Mouse (Mus musculus) spleen, adult 12 weeks (tissue): ENCODE results near the gene Nup214.
A peak's percentile ranks its signal among the peaks of the same experiment; 100 is the strongest.

Experiments
- DNase-seq: peaks from one replicate; pipeline ENCODE4 v3.0.0; 2022; ENCODE audit warnings: low spot score

Nup214 gene

DNA sequence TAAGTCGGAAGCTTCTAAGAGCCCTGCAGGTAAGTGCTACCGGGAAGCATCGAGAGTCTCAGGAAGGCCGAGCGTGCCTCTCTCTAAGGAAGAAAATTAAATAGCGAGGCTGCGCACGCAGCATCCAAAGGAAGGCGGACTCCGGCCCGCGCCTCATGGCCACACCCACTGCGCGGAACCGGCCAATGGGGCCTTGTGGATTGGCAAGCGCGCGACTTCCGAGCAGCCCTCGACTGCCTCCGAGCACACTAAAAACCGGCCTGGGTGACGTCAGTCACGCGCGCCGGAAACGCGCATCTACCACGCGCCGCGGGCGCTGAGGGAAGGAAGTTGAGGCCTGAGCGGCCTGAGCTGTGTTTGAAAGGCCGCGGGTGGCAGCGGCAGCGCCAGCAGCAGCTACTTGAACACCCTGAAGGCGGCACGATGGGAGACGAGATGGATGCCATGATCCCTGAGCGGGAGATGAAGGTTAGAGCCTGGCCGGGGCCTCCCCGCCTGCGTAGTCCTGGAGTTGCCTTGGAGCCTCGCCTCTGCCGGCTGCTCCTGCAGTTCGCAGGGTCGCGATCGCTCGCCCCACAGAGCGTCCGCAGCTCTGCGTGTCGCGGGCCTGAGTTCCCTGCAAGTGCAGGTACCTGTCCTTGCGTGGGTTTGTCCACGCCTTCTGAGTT is at the start of gene Nup214:
Gene Nup214 (plus strand): TSS at position 296 of the 668 bp plus-strand sequence.
- DNase-seq, result peak; percentile 100

DNA sequence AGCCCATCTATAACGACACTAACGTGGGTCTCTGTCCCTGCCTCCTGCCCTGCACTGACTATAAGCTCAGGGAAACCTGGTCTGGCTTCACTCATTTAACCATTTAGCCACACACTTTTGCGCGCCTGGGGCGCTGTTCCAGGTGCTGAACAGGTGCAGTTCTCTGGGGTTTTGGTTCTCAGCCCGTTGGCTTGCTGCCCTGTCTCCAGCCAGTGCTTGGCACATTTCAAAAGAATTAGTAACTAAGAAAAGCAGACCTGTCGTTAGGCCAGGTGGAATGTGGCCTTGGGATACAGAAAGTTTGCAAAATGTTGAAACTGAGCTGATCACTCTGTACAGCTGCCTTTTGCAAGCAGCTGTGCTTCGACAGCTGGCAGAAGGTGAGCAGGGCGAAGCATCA is 49.4 kb upstream of the Nup214 start:
- no peak for DNase-seq

- DNase-seq, result no peak
Measured at GRCm38 (mm10) chr2:31925936-31926335, 48.3 kb upstream of the Nup214 start.

- no peak for DNase-seq
Measured at GRCm38 (mm10) chr2:31929664-31930063, 44.6 kb upstream of the Nup214 start.

GRCm38 (mm10) chr2:31934551-31934950 is 39.7 kb upstream of the Nup214 start:
- DNase-seq, result no peak

DNA sequence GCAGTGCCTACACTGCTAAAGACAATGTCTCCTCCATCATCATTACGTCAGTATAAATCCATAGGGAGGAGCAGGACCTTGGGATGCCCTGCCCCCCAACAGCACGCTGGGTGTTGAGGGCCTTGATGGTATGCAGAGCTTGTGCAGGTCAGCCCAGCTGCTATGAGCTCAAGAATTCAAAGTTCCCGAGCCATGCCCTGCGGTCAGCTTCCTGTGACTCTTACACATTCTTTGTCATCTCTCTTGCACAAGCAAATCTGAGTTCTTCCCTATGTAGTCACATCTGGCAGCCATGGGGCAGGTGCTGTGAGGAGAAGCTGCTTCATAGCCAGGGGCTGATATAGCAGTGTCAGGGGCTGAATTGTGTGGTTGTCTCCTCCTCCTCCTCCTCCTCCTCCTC is 39.2 kb upstream of the Nup214 start:
- no peak for DNase-seq

DNA sequence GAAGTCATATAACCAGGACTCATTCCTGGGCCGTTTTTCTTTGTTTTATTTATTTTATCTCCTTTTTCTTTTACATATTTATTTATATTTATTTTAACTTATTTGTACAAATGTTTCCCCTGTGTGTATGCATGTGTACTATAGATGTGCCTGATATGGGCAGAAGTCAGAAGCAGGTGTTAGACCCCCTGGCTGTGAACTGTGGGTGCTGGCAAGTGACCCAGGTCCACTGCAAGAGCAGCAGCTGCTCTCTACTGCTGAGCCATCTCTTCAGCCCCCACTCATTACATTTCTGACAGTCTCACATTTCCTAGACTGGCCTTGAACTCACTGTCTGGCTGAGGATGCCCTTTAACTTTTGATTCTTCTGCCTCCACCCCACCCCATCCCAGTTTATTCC is 35.9 kb upstream of the Nup214 start:
- DNase-seq, result no peak

DNA sequence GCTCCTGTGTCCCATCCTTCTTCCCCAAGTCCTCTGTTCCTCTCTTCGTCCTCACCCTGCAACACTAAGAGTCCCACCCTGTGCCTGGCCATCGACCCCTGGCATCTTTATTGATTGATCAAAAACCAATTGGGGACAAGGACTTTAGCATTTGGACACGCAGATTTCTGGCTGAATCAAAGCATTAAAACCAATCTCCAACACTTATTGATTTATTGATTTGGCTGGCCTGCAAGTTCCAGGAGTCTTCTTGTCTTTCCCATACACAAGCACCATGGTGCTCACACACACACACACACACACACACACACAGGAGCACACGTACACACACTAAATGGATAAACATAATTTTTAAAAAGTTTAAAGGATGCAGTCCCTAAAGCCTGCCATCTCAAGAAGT is 31.2 kb upstream of the Nup214 start:
- DNase-seq, result no peak

DNA sequence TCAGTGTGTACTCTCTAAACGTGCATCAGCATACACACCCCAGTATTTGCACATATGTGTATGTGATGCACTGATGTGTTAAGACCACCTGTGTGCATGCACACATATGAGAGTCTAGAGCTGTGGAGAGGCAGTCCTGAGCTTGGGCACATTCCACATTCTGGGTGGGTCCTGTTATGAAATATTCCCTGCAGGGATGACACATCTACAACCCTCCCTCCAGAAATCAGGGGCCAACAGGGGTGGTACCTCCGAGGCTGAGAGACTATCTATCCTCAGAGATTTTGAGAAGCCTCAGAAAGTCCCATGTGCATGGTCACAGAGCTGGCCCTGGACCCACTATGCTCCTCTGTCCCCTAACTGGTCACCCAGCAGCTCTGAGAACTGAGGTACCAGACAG is 28.7 kb upstream of the Nup214 start:
- DNase-seq, result no peak

DNA sequence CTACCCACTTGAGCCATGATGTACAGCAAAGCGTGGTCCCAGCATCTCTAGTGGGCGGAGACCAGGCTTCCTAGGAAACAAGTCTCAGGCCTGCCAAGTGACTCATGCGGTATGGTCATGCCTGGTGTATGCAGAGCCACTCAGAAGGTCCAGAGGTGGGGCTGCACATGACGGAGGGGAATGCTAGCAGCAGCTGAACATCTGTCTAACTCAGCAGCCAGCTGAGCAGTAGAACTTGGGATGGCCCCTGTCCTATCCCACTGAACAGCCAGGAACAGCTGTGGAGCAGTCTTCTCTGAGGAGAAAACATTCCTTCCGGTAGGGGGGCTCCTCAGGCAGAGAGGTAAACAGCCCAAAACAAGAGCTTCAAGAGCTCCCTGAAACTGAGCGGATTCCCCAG is 25.8 kb upstream of the Nup214 start:
- DNase-seq, result no peak

- DNase-seq, result no peak
Measured at GRCm38 (mm10) chr2:31948801-31949200, 25.4 kb upstream of the Nup214 start.

GRCm38 (mm10) chr2:31950058-31950871 is 24.0 kb upstream of the Nup214 start, which contains the start of gene Aif1l:
Gene Aif1l (plus strand): TSS chr2:31950139.
- no peak for DNase-seq

- DNase-seq, result no peak
Measured at GRCm38 (mm10) chr2:31950966-31951365, 23.3 kb upstream of the Nup214 start.

GRCm38 (mm10) chr2:31952236-31952635 is 22.0 kb upstream of the Nup214 start:
- DNase-seq, result no peak

DNA sequence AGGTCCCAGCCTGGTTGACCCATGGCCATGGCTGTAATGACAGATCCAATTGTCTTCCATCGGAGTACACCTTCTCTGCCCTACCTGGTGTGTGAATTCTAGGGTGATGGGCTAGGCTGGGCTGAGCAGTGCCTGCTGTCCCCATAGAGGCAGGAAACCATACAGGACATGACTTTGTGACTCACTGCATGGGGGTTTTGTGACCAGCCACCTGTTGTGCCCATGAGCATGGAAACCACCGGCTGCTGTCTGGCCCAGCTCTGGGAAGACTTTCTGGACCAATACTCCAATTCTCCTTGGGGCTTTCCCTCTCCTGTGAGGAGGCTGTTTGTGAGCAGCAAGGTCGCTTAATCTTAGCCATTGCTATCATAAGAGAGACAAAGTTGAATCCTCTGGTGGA is 21.5 kb upstream of the Nup214 start:
- no peak for DNase-seq

- DNase-seq, result no peak
Measured at GRCm38 (mm10) chr2:31953687-31954086, 20.5 kb upstream of the Nup214 start.

GRCm38 (mm10) chr2:31954779-31955181 is 19.5 kb upstream of the Nup214 start:
- no peak for DNase-seq

DNA sequence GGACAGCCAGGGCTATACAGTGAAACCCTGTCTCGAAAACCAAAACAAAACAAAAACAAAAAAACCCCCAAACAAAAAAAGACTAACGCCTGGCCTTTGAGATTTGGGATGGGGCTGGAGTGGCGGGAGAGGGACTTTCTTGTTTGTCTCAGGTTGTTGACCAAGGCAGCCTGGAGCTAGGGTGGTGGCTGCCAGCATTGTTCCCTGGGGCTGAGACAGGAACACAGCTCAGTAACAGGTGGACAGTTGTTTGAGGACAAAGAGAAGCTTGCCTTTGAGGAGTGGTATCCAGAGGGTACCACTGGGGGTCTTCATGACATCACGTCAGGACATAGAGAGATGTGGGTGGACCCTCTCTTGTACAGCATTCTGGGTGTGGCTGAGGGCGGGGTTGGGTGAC is 18.6 kb upstream of the Nup214 start:
- DNase-seq, result no peak

DNA sequence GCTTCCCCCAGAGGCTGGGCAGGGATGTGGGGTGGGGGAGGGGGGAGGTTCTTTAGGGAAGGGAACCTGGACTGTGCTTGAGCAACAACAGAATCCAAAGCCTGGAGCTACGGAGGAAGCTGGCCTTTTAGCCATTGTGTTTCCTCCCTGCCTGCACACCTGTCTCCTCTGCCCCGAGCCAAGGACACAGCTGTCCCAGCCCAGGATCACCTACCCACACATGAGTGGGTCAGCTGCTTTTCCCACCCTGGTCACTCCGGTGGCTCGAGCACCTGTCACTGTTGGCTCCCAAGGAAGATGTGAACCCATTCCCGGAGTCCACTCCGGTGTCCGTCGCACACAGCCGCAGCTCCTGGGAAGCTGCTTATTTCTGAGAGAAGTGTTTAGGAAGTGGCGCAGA is 17.0 kb upstream of the Nup214 start:
- DNase-seq, result no peak

GRCm38 (mm10) chr2:31960986-31961385 is 13.2 kb upstream of the Nup214 start:
- DNase-seq, result no peak

DNA sequence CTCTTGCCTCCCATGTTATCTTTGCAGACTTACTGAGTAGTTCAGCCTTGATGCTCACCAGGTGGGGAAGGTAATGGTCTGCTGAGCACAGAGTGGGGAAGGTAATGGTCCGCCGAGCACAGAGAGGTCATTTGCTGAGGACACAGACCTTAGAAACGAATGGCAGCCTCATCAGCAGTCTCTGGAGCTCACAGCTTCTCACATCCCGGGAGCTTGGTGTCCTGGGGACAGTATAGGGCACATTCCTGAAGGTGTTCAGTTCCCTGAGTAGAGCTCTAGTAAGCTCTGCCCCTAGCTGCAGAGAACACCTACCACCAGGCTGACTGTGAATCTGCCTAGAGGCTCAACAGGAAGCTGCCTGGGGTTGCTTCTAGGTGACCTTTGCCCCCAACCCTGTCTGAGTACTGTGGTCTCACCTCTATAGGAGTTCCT is 12.4 kb upstream of the Nup214 start:
- no peak for DNase-seq

DNA sequence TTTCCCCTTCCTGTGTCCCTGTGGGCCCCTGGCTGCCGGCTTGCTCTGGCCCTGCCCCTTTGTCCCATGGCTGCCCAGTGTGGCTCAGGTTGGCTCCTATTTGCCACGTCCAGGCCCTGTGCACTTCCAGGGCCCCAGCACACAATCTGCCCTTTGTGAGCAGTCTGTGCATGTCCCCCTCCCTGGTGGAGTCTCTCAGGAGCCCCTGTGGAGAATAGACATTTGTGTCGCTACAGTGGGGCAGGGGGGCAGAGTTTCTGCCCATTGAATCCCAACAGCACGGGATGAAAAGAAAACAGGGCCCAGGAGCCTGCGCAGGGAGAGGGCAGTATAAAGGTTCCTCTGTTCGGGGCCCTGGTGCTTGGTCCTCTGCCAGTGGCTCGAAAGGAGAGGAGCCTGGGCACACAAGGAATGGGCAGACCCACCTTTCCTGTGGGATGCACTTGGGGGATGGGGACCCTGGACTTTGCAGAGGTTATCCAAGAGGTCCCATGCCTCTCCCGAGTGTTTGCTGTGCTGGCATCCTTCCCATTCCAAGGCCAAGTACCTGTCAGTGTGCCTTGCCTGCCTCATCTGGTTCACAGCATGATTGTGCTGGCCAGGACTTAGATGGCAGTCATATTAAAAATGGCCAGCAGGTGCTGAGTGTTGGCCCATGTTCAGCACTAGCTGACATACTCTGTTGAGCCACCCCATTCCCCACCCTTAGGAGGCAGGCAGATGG is 11.6 kb upstream of the Nup214 start:
- DNase-seq, result no peak

GRCm38 (mm10) chr2:31963491-31963890 is 10.7 kb upstream of the Nup214 start:
- DNase-seq, result no peak
